Mouse (Mus musculus) thymus, adult 2 months (tissue): ENCODE data around the gene Tcte1. TPM values are rescaled to one million over a fixed set of nuclear protein-coding genes. Genes with fewer than 3 reads are reported as not detected.
A peak's percentile ranks its signal among the peaks of the same experiment; 100 is the strongest.

ENCODE experiments used
- DNase-seq: peaks from one replicate; pipeline ENCODE4 v3.0.0; 2021
- H3K27ac ChIP-seq: fragments of 200-500 bp; 2 replicates; pipeline ENCODE4 v1.5.1; 2012; ENCODE audit warnings: low read length, control low read depth; ENCODE audit not compliant: control insufficient read depth, insufficient read depth
- H3K27me3 ChIP-seq: fragments of 200-500 bp; 2 replicates; pipeline ENCODE4 v1.6.1; 2012; ENCODE audit warnings: mild to moderate bottlenecking, low read length, moderate library complexity, mixed read lengths; ENCODE audit not compliant: control insufficient read depth, insufficient read depth
- H3K36me3 ChIP-seq: fragments of 200-500 bp; 2 replicates; pipeline ENCODE4 v1.6.1; 2012; ENCODE audit warnings: mild to moderate bottlenecking, low read length, moderate library complexity; ENCODE audit not compliant: control insufficient read depth, insufficient read depth
- H3K4me1 ChIP-seq: fragments of 200-500 bp; replicated peaks from 2 replicates; pipeline ENCODE4 v1.6.1; 2012; ENCODE audit warnings: low read length; ENCODE audit not compliant: control insufficient read depth, insufficient read depth
- H3K4me3 ChIP-seq: fragments of 200-500 bp; 2 replicates; pipeline ENCODE4 v1.5.1; 2012; ENCODE audit warnings: mild to moderate bottlenecking, low read length, control low read depth, moderate library complexity; ENCODE audit not compliant: control insufficient read depth, insufficient read depth
- CTCF ChIP-seq: fragments of 200-500 bp; IDR thresholded peaks from 2 replicates; pipeline ENCODE4 v1.5.1; 2012; ENCODE audit warnings: mild to moderate bottlenecking, control low read depth, low read length, moderate library complexity, borderline replicate concordance; ENCODE audit not compliant: control insufficient read depth, poor library complexity, insufficient read depth; ENCODE audit errors: extremely low read depth
- POLR2A ChIP-seq: fragments of 200-500 bp; IDR thresholded peaks from 2 replicates; pipeline ENCODE4 v1.6.1; 2012; ENCODE audit warnings: mild to moderate bottlenecking, low read length, control low read depth, moderate library complexity; ENCODE audit not compliant: control insufficient read depth, poor library complexity, insufficient read depth; ENCODE audit errors: extremely low read depth
- WGBS: fragments of 180-500 bp; shearing (Covaris S2); methylation state at CpG from one replicate; pipeline ENCODE4 v1.1.7; 2018; 5-methylcytosine and 5-hydroxymethylcytosine counted together
- polyA plus RNA-seq: library from polyadenylated mRNA; depleted of rRNA; stranded (reverse); fragments of >200 nt; gene quantifications from 2 replicates; pipeline ENCODE4 v1.2.3, GENCODE M21; 2012

Tcte1 gene
- polyA plus RNA-seq, 1 experiment: 1.2 TPM

- no peak overlapping the region for H3K27ac ChIP-seq
- 96% methylated on average over 7 of the region's 7 CpGs for WGBS
- TF ChIP-seq CTCF (no peak), POLR2A (no peak)
- H3K4me1 ChIP-seq: peaks cover 19% of the 10 kb centered on the region
- H3K27me3 ChIP-seq: no peaks in the 10 kb centered on the region
- H3K4me3 ChIP-seq: no peak overlapping the region
- DNase-seq: no peak
- no peaks in the 10 kb centered on the region for H3K36me3 ChIP-seq
Measured at GRCm38 (mm10) chr17:45485581-45485980, 37.7 kb upstream of the Tcte1 start.

DNA sequence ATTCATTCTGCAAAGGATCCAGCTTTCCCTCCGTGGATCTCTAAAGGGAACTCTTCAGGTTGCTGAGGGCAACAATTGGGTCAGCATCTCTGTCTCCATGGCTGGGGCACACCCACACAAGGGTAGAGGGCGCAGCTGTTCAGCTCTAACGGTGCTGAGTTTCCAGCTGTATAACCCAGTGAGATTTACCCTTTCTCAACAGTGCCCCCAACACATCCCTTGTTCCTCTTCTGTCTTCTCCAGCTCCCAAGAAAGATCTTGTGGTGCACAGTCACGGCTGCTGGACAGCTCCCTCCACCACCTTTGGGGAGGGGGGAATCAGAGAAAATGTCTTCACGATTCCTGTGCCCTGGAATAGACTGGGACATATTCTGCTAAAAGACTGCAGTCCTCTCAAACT is 36.0 kb upstream of the Tcte1 start:
- DNase-seq: peak; percentile 78
- WGBS: 3% methylated on average over 5 of the region's 5 CpGs
- Histone ChIP-seq H3K27ac (peak overlapping the region; percentile 98), H3K27me3 (no peaks in the 10 kb centered on the region), H3K36me3 (no peaks in the 10 kb centered on the region), H3K4me1 (peaks cover 31% of the 10 kb centered on the region), H3K4me3 (peak overlapping the region; percentile 65)
- TF ChIP-seq POLR2A (no peak; the same call in 1 of the 2 replicates), CTCF (no peak)

DNA sequence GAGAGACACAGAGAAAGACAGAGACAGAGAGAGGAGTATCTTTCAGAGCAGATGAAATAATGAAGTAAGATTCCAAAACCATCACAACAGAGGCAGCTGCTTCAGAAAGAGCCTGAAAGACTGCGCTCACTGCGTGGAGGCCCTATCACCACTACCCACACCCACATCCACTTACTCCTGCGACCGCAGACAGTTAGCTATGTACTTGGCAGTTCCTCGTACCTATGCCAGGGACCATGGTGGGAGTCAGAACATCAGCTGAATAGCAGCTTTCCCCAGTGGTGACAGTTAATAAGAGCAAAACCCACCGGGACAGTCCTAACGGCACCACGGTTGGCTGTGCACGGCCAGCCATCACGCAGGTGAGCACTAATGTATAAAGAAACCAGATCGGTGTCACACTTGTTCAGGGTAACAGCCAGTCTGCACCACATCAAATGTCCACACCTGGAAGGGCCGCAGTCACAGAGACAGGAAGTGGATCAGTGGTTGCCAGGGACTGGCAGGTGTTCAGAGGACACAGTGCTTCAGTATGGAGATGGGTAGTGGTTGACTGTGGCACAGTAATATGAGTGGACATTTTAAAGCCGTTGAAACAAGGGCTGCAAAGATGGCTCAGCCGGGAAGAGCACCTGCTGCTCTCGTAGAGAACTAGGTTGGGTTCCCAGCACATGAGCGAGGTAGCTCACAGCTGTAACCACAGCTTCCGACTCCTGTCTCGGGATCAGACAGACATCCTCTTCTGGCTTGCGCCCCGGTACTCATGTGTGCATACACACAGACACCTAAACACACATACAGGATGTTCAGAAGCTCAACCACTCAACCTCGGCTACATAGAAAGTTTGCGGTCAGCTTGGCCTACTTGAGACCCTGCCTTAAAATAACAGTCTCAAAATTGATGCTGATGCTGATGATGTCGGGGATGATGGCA is 34.6 kb upstream of the Tcte1 start:
- WGBS: 6% methylated on average over 23 of the region's 23 CpGs
- Histone ChIP-seq H3K36me3 (no peaks in the 10 kb centered on the region), H3K4me1 (peaks cover 41% of the 10 kb centered on the region), H3K4me3 (peak overlapping the region; percentile 65), H3K27ac (peak overlapping the region; percentile 98), H3K27me3 (no peaks in the 10 kb centered on the region)
- peak; percentile 43; the same call in 1 of the 2 replicates for TF ChIP-seq POLR2A
- TF ChIP-seq CTCF: no peak
- peak; percentile 87 for DNase-seq

DNA sequence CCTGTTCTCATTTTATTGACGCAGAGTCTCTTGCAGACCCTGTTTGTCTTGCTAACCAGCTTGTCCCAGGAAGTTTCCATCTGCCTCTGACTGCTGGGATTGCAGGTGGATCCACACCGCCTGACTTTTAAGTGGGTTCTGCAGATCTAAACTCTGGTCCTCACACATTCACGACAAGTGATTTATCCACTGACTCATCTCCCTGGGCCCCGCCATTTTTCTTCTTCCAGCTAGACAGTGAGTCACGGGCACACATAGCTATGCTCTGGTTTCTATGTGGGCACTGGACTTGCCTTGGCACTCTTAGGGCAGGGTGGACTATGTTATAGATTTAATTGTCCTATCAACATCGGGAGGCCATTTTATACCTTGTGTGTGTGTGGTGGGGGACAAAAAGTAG is 33.5 kb upstream of the Tcte1 start:
- WGBS: 56% methylated on average over 6 of the region's 6 CpGs
- H3K4me1 ChIP-seq: peaks cover 45% of the 10 kb centered on the region

DNA sequence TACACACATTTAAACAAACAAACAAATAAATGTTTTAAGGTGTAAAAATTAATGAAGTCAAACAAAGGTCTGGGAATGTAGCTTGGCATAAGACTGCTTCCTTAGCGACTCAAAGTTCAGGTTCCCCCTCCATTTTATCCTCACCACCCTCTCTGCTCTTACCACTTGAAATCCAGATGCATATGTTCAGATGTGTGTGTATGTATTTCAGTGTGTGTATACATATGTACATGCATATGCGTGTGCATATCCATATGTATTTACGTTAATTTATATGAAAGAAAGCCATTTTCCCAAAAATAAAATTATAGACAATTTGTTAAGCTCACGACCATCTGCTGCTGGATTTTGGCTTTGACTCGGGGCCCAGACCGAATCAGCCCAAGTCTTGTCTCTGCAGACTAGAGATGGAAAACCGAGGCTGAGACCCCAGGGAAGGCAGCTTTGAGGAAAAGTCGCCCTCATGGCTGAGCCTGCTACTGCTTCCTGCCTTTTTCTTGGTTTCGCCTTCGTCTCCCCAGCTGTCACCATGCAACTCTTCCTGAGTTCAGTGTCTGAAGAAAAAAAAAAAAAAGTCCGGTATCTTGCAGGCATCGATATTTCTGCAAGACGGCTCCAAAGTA is 32.6 kb upstream of the Tcte1 start:
- no peaks in the 10 kb centered on the region for H3K27me3 ChIP-seq
- DNase-seq: no peak
- peak overlapping the region; percentile 68 for H3K27ac ChIP-seq
- no peaks in the 10 kb centered on the region for H3K36me3 ChIP-seq
- peaks cover 47% of the 10 kb centered on the region for H3K4me1 ChIP-seq
- H3K4me3 ChIP-seq: no peak overlapping the region
- 46% methylated on average over 13 of the region's 13 CpGs for WGBS
- TF ChIP-seq CTCF: no peak
- TF ChIP-seq POLR2A: no peak

More for the DNA sequence above, 33.5 kb upstream of the Tcte1 start:
- DNase-seq: no peak
- TF ChIP-seq POLR2A: no peak
- no peak for TF ChIP-seq CTCF
- Histone ChIP-seq H3K36me3 (no peaks in the 10 kb centered on the region), H3K27ac (peak overlapping the region; percentile 98), H3K27me3 (no peaks in the 10 kb centered on the region), H3K4me3 (peak overlapping the region; percentile 39)

GRCm38 (mm10) chr17:45495398-45495797 is 27.8 kb upstream of the Tcte1 start:
- no peaks in the 10 kb centered on the region for H3K36me3 ChIP-seq
- no peak for DNase-seq
- peak overlapping the region; percentile 66 for H3K27ac ChIP-seq
- H3K4me3 ChIP-seq: no peak overlapping the region
- 86% methylated on average over 11 of the region's 11 CpGs for WGBS
- no peaks in the 10 kb centered on the region for H3K27me3 ChIP-seq
- H3K4me1 ChIP-seq: peaks cover 60% of the 10 kb centered on the region
- TF ChIP-seq POLR2A (no peak), CTCF (no peak)

GRCm38 (mm10) chr17:45498397-45498796 is 24.8 kb upstream of the Tcte1 start:
- Histone ChIP-seq H3K27ac (no peak overlapping the region), H3K4me1 (peaks cover 59% of the 10 kb centered on the region), H3K27me3 (no peaks in the 10 kb centered on the region), H3K4me3 (no peak overlapping the region), H3K36me3 (no peaks in the 10 kb centered on the region)
- 95% methylated on average over 13 of the region's 13 CpGs for WGBS
- TF ChIP-seq POLR2A (no peak), CTCF (no peak)
- no peak for DNase-seq
